Mouse (Mus musculus): ENCODE measurements around the gene Rcl1.

- TF ChIP-seq FLI1 (IDR thresholded peaks at IDR 0.05; ENCODE audit: low read length) = no peak
- TF ChIP-seq GATA1 (IDR thresholded peaks at IDR 0.05; ENCODE audit: borderline replicate concordance, low read length) = no peak
Measured at GRCm38 (mm10) chr19:29063009-29063408, 38.2 kb upstream of the Rcl1 start.

Data from megakaryocyte, embryonic 14.5 days (primary cell).